ENCODE assay signal across 16 mouse cellular contexts in genomic region chr5:48502442-48502841, GRCm38 (mm10).
"Had no signal": no experiment of that assay in that cellular context is flagged by ENCODE, and none has a peak within 500 bp of the region (broad histone marks: within the 10 kb centered on the region; RNA-seq: fewer than 3 reads in every experiment).

No protein-coding gene starts in this region.

- H3K9ac ChIP-seq: neural tube, embryonic 13.5 days; neural tube, embryonic 15.5 days; stomach, embryonic 15.5 days had no signal

- H3K27ac ChIP-seq: neural tube, embryonic 13.5 days; neural tube, embryonic 15.5 days; stomach, embryonic 15.5 days; stomach, postnatal 0 days had no signal

- DNase-seq: retina, postnatal 1 day; right cerebral cortex, adult 18-20 months; right cerebral cortex, postnatal 14 days; right cerebral cortex, postnatal 25 days; right cerebral cortex, postnatal 4 days; spleen, adult 18-20 months; thymus, adult 18-20 months; thymus, adult 2 months; thymus, postnatal 14 days; thymus, postnatal 25 days; thymus, postnatal 36 days; thymus, postnatal 4 days had no signal

- H3K4me1 ChIP-seq: neural tube, embryonic 13.5 days; neural tube, embryonic 15.5 days; stomach, embryonic 15.5 days had no signal

- H3K36me3 ChIP-seq: neural tube, embryonic 13.5 days; neural tube, embryonic 15.5 days; stomach, embryonic 15.5 days had no signal

- H3K9me3 ChIP-seq: neural tube, embryonic 13.5 days; neural tube, embryonic 15.5 days; stomach, embryonic 15.5 days had no signal

- H3K27me3 ChIP-seq: neural tube, embryonic 13.5 days; neural tube, embryonic 15.5 days; stomach, embryonic 15.5 days had no signal

- H3K4me3 ChIP-seq: neural tube, embryonic 13.5 days; neural tube, embryonic 15.5 days; stomach, embryonic 15.5 days had no signal
